Mouse (Mus musculus): ENCODE data around the gene Mpp3.

Gene Mpp3

DNA sequence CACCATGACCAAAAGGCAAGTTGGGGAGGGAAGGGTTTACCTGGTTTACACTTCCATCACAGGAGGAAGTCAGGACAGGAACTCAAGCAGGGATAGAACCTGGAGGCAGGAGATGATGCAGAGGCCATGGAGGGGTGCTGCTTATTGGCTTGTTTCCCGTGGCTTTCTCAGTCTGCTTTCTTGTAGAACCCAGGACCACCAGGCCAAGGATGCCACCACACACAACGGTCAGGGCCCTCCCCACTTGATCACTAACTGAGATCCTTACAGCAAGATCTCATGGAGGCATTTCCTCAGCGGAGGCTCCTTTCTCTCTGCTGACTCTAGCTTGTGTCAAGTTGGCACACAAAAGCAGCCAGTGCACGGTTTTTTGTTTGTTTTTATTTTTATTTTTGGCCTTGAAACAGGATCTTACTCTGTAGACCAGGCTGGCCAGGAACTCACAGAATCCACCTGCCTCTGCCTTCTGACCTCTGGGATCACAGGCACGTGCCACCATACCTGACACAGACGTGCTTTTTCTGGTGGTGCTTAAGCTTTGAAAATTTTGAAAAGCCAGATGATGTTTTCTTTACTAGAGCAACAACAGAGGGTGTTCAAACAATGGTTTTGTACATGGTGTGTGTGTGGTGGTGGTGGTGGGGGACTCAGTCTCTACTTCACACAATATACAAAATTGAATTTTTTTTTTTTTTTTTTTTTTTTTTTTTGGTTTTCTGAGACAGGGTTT is at the start of gene Mpp3:
TSS of gene Mpp3 (minus strand) at position 375 of the 730 bp plus-strand sequence.
- DNase-seq (ENCODE audit: extremely low read depth, low read depth, low spot score): no peak

DNA sequence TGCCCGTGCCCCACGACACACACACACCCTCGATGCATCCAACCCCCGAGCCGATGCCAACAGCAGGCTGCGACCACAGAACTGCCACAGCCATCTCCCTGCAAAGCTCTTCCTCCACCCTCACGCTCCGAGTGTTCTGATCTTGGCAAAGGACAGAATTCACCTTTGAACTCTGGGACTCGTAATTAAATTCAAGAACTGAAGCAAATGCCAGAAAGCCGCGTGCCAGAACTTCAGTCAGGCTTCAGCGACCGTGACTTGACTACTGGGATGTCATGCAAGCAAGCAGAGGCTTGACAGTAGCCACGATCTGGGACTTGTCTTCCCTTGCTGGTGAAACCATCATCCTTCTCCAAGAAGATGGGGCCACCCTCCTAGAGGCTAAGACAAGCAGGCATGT is 45.5 kb upstream of the Mpp3 start:
- DNase-seq (ENCODE audit: extremely low read depth, low read depth, low spot score): no peak

DNA sequence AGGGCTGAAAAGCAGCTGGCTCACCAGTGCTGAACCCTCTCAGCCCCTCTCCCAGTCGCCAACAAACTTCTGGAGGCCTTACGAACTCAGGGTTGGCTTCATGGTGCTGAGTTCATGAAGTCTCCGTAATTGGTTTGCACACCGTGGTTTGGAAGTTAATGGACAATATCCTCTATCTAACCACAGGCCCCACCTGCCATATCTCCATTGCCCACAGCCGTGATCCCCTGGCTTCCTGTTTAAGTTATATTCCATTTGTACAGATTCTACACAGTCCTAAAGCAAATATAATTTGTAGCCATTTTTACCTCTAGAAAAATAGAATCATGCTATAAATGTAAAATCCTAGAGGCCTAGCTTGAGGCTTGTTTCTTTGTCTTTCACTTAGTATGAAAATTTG is 44.5 kb upstream of the Mpp3 start:
- DNase-seq (ENCODE audit: extremely low read depth, low read depth, low spot score): no peak

DNA sequence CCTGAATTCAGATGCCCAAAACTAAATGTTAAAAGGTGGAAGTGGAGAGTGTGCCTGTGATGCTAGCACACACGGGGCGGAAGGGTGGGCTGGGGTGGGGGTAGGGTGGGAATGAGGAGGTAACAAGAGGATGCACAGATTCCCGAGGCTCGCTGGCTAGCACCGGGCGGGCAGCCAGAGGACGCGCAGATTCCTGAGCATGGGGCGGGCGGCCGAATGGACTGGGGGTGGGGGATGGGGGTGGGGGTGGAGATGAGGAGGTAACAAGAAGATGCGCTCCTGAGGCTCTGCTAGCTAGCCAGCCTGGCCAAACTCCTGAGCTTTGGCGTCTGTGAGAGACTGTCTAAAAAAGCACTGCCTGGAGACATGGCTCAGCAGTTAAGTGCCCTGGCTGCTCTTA is 42.2 kb upstream of the Mpp3 start:
- DNase-seq (ENCODE audit: extremely low read depth, low read depth, low spot score): no peak

DNA sequence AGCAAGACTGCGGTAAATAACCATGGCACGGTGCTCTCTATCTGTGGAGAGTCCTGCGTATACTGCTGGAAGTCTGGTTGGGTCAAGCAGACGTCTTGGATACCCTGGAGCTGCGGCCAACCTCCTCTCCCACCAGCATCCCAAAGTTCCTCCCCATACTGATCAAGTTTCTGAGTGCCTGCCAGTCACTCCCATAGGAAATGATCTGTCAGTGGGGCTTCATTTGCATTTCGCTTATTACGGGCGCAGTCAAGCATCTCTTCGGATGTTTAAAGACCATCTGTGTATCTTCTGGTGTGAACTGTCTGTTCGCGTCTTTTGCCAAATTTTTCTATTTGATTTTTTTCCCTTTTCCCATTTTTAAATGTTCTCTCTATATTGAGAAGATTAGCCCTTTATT is 41.4 kb upstream of the Mpp3 start:
- no peak for DNase-seq (ENCODE audit: extremely low read depth, low read depth, low spot score)

DNA sequence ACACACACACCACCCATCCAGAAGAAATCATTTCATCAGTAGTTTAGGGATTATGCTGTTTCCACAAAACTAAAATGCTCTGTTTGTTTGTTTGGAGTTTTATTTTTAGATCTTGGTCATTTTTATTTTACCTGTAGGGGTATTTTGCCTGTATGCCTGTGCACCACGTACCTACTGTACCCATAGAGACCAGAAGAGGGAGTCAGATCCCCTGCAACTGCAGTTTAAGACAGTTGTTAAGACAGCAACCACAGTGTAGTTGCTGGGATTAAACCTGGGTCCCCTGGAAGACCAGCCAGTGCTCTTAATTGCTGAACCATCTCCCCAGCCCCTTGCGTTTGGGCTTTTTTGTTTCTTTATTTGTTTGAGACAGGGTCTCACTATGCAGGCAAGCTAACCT is 40.7 kb upstream of the Mpp3 start:
- no peak for DNase-seq (ENCODE audit: extremely low read depth, low read depth, low spot score)

DNA sequence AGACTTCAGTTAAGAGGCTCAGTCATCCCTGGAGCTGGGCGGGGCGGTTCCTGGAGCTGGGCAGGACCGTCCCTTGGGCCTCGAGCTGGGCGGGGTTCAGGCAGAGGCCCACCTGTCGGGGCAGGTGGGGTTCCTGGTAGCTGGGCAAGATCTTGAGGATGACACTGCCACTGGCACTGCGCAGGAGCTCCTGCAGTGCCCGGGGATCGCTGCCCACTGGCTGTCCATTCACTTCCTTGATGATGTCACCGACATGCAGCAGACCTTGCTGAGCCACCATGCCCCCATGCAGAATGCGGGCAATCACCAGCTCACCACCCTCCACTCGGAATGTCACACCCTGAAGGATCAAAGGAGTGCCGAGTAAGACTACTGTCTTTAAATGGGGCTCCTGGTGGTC is 34.8 kb upstream of the Mpp3 start:
- no peak for DNase-seq (ENCODE audit: extremely low read depth, low read depth, low spot score)

DNA sequence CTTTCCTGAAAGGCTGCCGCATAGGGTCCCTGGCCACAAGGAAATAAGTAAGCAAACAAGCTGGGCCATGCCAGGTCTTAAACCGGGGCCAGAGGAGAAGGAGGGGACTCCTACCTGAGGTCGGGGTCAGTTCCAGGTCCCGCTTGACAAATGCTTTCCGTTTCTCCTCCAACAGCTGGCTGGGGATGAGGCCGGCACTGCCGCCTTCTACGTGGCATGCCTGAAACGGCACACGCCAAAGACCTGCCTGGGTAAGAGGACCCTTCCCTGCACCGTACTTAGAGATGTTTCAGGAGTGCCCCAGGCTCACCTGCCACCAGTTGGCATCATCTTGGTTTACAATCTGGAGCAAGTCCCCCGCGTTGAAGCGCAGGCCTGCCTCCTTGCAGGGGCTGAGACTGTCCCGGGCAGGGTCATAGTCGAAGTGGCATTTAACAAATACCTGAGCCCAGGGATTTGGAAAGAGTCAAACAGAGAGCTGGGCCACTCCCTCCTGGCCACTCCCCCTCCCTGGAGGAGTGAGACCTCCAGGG is 33.7 kb upstream of the Mpp3 start:
- DNase-seq (ENCODE audit: extremely low read depth, low read depth, low spot score): no peak

DNA sequence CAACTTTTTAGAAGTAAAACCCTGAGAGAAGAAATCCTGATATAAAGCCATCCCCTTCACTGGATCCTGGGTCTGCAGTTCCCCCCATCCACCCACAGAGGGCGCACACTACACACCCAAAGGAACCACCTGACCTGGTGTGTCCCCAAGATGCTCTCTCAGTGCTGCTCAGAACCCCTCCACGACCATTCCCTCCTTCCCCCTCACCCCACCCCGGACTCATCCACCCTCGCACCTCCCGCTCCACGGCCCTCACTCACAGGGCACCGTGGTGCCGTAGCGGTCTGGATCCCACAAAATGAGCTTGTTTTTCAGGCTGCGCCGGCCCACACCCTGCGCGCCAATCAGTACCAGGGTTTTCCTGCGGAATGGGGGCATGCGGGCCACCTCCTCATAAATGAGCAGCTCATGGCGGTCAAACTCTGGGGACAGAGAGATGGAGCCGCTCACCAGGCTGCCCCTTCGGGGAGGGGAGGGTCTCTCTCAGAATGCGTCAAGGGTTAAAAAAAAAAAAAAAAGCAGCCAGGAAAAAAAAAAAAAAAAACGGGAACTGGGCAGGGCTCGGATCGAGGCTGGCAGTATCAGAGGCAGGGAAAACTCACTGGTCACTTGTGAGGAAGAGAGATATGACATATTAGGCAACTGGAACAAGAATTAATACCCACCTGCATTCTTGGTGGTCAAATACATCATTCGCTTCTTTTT is 33.1 kb upstream of the Mpp3 start:
- DNase-seq (ENCODE audit: extremely low read depth, low read depth, low spot score): no peak

DNA sequence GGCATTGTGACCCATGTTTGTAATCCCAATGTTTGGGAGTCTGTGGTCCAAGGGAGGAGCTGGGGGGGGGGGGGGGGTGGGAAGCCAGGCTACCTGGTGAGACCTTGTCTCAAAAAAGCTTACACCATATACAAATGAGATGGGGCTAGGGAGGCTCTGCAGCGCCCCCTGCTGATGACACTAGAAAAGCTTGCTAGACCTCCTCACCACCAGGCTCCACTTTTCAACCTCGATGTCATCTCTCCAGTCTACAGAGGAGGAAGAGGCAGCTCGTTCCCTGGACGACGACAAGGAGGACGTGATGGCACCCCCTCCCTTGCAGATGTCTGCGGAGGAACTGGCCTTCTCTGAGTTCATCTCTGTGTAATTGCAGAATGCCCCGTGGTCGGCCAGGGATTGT is 25.6 kb upstream of the Mpp3 start:
- DNase-seq (ENCODE audit: extremely low read depth, low read depth, low spot score): no peak

DNA sequence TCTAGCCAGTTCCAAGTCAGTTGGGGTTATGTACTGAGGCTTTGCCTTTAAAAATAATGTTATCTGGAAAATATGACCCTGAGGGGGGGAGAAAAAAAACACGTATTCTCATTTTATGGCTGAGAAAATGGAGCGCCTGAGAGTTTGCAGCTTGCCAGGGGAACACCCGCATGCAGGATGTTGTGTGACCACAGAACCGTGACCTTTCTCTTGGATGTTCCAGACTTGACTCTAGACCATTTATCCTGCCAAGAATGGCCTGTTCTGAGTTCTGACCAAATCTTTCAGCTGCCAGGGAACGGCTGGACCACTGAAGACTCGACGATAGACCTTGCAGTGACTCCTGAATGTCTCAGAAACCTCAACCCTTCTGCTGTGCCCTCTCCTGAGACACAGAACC is 24.9 kb upstream of the Mpp3 start:
- DNase-seq (ENCODE audit: extremely low read depth, low read depth, low spot score): no peak

DNA sequence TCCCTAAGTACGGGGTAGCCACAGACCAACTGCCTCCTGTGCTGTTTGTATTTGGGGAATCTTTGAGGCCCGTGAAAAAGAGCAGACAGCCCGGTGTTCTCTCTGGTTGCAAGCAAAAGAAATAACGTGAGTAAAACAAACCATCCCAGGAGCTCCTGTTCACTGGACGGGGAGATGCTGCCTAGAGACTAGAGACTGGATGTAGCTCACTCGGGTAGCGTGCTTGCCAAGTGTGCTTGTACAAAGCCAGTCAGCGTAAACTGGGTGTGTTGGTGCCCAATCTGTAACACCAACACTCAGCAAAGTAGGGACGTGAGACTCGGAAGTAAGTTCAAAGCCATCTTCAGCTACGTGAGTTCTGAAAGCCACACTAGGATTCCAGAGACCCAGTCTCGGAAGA is 24.4 kb upstream of the Mpp3 start:
- no peak for DNase-seq (ENCODE audit: extremely low read depth, low read depth, low spot score)

DNA sequence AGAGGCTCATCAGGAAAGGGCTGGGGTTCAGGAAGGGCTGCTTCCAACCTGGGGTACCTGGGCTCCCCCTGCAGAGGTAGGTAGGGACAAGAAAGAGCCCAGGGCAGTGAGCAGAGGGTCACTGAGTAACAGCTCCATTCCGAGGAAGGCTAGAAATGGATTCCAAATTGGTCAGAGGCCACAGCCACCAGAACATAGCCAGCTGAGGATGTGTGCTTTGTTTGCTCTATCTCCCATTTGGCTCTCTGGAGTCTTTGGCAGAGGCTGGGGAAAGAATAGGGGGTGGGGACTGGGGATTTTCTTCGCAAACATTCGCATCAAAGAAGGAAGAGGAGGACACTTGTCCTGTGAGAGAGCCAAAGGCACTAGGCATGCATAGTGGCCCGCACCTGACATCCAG is 23.7 kb upstream of the Mpp3 start:
- DNase-seq (ENCODE audit: extremely low read depth, low read depth, low spot score): no peak

DNA sequence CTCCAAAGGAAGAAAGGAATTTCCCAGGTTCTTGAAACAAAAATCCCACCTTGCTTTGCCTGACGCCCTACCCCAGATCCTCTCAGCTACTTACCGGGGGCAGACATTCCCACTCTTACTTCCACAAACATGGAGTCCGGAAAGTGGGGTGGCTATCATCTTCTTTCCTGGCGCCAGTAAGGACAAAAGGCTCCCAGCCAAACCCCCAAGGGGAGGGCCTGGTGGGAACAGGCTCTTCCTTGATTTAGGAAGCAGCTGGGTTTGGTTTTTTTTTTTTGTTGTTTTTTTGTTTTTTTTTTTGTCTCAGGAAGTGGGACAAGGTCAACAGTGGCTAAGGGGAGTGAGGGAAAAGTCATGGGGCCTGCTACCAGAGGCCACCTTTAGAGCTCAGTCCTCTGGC is 23.3 kb upstream of the Mpp3 start:
- DNase-seq (ENCODE audit: extremely low read depth, low read depth, low spot score): no peak

DNA sequence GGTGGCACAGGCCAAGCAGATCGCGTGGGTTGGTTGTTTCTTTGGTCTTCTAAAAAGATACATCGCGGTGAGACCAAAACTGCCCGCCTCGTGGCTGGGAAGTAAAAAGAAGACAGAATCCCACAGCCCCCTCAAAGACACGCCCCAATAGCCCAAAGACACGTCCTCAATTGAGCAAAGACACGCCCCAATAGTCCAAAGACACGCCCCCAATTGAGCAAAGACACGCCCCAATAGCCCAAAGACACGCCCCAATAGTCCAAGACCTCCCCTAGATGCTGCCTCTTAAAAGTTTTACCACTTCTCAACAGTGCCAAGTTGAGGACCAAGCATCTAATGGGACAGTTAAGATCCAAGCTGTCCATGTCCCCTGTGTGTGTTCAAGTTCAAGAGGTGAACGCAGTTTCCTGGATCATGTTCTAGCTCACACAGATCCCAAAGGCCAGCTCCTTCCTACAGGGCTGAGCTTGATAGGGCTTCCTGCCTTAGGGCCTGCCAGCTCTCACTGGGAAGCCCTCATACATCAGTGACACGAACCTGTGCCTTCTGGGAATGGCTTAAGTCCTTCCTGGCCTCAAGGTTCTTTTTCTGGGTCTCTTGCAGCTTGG is 21.7 kb upstream of the Mpp3 start:
- DNase-seq (ENCODE audit: extremely low read depth, low read depth, low spot score): no peak

DNA sequence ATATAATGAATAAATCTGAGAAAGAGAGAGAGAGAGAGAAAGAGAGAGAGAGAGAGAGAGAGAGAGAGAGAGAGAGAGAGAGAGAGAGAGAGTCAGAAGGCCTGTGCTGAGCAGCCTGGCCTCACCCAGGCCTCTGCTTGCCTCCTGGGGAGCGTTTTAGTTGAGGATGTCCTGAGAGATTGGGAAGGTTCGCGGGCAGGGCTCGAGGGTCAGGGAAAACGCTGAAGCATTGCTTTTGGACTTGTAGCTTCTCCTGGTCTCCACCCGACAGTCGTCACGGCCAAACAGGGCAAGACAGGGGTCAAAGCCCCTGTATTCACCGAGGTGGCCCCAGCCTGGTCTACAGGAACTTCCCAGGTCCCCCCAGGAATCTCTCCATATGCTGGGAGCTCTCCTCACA is 18.3 kb upstream of the Mpp3 start:
- no peak for DNase-seq (ENCODE audit: extremely low read depth, low read depth, low spot score)

DNA sequence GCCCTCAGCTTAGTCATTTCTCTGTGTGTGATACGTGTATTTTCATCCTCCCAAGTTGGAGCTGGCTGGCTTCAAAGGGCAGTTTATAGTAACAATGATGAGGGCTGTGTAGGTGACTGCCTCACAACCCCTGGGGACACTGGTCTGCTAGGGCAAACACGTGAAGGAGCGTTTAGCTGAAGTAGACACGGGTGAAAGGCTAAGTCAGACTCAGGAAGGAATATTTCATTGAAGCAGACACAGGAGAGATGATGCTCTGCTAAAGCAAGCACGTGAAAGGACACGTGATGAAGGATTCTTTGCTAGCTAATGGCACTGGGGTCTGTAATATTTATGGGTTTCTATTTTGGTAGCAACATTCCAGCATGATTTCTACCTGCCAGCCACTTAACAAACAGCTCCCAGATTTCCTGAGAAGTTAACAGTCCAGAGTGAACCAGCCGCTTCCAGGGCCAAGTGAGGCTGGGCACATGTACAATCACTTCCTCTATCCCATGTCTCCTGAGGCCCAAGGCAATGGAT is 16.5 kb upstream of the Mpp3 start:
- no peak for DNase-seq (ENCODE audit: extremely low read depth, low read depth, low spot score)

DNA sequence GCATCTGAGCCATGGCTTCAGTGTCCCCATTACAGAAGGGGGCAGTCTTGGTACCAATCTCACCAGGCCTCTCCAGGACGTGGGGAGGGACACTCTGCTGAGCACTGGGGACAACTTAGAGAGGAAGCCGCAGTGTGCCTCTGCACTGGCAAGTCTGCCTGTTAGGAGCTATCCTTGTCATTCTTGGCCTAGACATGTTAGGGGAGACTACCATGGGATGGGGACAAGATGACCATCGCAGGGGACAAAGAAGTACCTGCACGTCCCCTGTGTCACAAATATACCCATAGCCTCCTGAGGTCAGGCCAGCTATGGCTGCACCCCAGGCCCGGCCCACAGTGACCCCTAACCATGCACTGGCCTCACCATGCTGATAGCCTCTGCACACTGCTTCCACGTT is 15.1 kb upstream of the Mpp3 start:
- DNase-seq (ENCODE audit: extremely low read depth, low read depth, low spot score): no peak

DNA sequence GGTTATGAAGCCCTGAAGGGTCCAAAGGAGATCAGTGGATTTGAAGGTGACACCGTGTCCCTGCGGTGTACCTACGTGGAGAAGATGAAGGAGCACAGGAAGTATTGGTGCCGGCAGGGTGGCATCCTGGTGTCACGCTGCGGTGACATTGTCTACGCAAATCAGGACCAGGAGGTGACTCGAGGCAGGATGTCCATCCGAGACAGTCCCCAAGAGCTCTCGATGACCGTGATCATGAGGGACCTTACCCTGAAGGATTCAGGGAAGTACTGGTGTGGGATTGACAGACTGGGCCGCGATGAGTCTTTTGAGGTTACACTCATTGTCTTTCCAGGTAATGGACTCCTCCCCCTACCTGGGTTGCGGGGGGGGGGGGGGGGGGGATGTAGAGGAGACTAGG is 14.7 kb upstream of the Mpp3 start:
- DNase-seq (ENCODE audit: extremely low read depth, low read depth, low spot score): no peak

DNA sequence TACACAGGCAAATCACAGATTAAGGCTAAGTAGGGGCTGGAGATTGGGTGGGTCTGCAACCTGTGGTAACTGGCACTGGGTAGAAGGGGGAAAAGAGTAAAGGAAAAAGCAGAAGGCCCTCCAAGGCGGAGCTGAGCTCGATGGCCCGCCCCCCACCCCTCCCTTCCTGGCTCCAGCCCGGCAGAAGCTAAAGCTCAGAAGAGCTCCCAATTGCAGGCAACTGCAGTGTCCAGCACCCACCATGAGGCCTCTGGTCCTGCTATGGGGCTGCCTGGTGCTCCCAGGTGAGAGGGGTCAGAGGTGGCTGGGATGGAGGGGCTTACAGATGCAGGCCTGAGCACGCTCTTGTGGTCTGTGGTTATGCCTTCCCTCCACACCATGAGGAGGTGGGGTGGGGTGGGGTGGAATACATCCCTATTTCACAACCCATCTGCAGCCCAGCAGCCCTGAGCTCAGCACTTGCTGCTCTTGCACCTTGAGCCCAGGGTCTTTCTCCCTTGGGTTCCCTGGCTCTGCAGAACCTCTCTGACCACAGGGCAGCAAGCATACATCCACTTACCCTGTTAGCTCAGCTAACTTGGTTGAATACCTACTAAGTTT is 13.2 kb upstream of the Mpp3 start, which contains the start of gene Cd300lg:
TSS of gene Cd300lg (plus strand) at position 160 of the 600 bp plus-strand sequence.
- DNase-seq (ENCODE audit: extremely low read depth, low read depth, low spot score): no peak

DNA sequence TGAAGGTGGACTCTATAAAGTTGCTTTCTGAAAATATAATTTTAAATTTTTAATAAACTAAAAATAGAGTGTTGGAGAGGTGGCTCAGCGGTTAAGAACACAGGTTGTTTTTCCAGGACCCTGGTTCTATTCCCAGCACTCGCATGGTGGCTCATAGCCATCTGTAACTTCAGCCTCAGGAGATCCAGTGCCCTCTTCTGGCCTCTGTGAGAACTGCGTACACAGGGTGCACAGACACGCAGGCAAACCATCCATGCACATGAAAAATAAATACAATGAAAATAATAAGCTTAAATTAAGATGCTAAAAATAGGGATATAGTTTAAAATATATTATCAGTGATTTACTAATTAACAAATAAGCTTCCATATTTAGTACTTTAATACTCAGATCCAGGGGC is 12.4 kb upstream of the Mpp3 start:
- no peak for DNase-seq (ENCODE audit: extremely low read depth, low read depth, low spot score)

DNA sequence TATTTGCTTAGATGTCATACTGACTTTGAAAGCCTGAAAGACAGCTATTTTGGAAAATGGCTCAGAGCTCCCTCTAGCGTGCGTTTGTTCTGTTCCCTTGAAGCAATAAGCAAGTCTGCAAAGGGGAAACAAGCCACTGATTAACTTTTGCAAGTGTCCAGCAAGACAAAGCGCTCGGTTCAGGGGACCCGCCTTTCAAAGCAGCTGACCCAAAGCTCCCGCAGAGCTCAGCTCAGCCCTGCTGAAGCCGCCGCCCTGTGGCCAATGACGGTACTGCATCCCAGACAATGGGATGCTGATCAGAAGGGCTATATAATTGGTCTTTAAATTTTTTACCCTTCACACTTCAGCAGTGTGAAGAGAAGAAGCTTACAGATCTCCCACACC is 11.9 kb upstream of the Mpp3 start:
- DNase-seq (ENCODE audit: extremely low read depth, low read depth, low spot score): no peak

Measured in fat pad, adult 2 months (tissue).